Mouse (Mus musculus): Measurements from ENCODE around the gene P2ry4.

The P2ry4 gene

DNA sequence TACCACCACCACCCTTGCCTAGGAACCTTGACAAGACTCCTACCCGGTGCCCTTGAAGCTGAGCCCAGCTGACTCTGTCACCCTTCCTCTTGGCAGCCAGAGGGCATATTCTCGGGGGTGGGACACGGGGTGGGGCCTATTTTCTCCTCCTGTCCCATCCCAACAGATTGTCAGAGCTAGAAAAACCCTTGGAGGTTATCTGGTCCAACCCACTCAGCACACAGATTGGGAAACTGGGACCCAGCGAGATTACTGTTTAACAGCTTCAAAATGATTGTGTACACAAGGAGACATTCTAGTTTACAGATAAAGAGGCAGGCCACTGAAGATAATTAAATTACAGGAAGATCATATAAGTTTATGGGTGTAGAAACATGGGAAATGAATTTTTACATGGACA, at the start of gene P2ry4:
Gene P2ry4, minus strand, starts transcription at position 79 of the 400 bp plus-strand sequence.
- in situ Hi-C loops (cut with MboI, MseI) = no loop called here

DNA sequence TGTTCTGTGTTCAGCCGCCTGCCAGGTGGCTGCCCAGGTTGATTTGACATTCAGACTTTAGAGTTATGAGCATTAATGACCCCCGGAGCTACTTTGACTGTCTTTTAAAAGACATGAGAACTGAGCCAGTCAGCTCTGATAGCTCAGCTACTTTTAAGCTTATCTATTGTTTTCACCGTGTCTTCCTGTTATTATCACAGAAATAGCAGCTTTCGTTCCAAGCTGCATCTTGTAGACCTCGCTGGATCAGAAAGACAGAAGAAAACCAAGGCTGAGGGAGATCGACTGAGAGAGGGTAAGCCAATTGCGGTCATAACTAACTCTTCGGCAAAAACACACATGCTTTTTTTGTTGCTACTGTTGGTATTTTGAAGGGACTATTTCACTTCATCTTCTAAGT, 43.8 kb upstream of the P2ry4 start:
- in situ Hi-C loops (cut with MboI, MseI) = no loop called here

DNA sequence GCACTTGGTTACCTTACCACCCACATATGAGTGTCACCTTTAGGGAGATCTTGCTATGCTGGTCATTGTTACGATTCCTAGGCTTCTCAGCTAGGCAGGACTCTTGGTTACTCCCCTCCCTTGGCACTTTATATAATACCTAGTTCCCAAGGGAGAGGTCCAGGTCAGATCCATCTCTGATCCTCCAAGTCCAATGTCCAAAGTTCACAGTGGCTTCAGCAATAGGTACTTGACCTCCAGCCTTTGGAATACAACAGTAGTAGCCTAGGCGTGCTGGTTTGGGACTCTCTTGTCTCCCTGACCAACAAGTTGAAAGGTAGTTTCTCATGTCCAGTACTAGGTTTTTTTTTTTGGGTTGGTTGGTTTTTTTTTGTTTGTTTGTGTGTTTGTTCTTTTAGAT, 34.4 kb upstream of the P2ry4 start:
- in situ Hi-C loops (cut with MboI, MseI) = loop anchor here in 1 of 2 experiments (10.0 kb wide), 1 partner anchor 1876 kb away; the partner anchor contains the start of gene Hdac8

- in situ Hi-C loops (cut with MboI, MseI) = loop anchor here in 1 of 2 experiments (10.0 kb wide), 1 partner anchor 1879 kb away; the partner anchor contains the start of gene Hdac8
Measured at GRCm38 (mm10) chrX:100625802-100626793, 31.4 kb upstream of the P2ry4 start, which contains the start of gene Pdzd11. Gene Pdzd11, minus strand, starts transcription at chrX:100626568.

- in situ Hi-C loops (cut with MboI, MseI) = loop anchor here in 1 of 2 experiments (10.0 kb wide), 1 partner anchor 1879 kb away; the partner anchor contains the start of gene Hdac8
Measured at GRCm38 (mm10) chrX:100625546-100625801, 30.8 kb upstream of the P2ry4 start, which contains the start of gene Kif4. Gene Kif4, plus strand, starts transcription at chrX:100625737.

DNA sequence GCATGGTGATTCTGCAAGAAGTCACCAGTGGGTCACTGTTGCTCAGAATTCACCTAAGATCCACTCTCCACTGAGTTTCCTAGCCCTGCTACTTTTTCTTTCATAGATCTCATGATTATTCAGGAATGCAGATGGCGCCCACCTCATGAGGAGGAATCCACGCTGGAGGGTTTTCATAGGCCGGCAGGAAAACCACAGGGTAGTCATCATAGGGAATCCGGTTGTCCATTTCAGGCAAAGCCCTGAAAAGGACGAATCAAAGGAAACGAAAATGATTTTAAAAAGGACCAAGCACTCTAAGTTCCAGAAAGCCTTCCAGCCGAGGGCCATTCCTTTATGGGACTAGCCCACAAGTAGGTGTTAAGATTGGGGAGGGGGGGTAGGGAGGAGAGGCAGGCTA, 30.5 kb upstream of the P2ry4 start:
- in situ Hi-C loops (cut with MboI, MseI) = loop anchor here in 1 of 2 experiments (10.0 kb wide), 1 partner anchor 1880 kb away; the partner anchor contains the start of gene Hdac8

DNA sequence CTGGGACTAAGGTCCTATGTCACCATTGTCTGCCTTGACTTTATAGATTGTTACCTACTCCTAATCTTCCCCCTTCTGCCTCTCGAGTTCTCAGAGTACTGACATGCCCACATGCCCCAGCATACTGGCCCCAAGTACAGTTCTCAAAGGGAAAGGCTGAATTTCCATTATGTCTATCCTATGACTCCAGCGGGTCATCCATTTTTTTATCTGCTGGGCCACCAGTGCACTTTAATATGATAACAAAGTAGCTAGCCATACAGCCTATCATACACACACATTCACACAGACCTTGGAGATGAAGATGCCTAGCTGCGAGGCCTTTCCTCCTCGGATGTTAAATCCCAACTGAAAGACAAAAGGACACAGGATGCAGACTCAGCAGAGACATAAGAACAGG, 29.6 kb upstream of the P2ry4 start:
- in situ Hi-C loops (cut with MboI, MseI) = loop anchor here in 1 of 2 experiments (10.0 kb wide), 1 partner anchor 1881 kb away; the partner anchor contains the start of gene Hdac8

DNA sequence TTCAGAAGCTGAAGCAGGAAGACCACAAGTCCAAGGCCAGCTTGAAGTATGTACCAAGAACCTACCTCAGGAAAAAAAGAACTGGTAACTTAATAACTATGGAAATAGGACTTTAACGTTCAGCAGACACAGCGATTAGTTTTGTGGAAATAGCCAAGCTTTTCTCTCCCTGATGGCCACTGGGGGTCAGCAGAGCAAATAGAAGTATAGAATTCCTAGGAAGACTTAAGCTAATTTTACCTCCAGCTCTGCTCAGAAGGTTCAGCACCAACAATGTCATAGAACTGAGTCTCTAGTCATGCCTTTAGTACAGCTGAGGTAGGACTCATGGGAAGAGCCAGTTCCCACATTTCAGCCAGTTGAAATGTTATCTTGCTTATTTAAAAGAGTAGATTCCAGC, 26.7 kb upstream of the P2ry4 start:
- in situ Hi-C loops (cut with MboI, MseI) = loop anchor here in 1 of 2 experiments (10.0 kb wide), 1 partner anchor 1883 kb away; the partner anchor contains the start of gene Hdac8

DNA sequence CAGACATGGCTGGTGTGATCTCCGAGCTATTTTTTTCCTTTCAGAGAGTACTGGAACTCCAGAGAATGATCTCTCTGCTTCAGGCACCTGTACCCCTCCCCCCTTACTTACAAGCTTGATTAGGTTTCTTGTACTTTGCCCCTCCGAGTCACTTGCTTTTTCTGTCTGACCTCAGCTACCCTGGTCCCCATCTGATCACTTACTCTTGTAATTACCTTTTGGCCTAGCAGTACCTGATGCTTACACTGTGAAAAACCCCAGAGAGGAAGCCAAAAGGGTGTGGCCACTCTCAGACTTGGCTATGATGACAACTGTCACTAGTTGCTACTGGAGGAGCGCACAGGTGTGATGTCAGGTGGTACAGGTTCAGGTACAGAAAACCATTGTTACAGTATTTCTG, 23.8 kb upstream of the P2ry4 start:
- in situ Hi-C loops (cut with MboI, MseI) = no loop called here

- in situ Hi-C loops (cut with MboI, MseI) = no loop called here
Measured at GRCm38 (mm10) chrX:100605314-100605713, 10.6 kb upstream of the P2ry4 start, which contains the start of gene Arr3. Gene Arr3, plus strand, starts transcription at chrX:100605497.

DNA sequence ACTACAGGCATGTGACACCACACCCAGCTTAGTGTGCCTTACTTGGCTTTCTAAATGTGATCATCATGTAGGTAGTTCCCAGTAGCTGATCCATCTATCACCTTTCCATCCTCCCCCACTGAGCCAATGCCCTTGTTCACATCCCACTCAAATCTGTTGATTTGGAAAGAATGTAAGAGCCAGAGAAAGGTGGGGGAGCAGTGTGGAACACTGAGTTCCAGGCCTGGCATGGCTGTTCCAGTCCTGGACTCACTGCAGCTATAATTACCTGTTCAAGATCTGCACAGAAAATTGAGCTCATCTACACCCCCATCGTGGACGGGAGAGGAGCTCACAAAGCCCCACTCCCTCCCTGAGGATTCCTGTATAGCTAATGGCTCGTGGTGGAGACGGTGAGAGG, 5.1 kb upstream of the P2ry4 start:
- in situ Hi-C loops (cut with MboI, MseI) = no loop called here

- in situ Hi-C loops (cut with MboI, MseI) = no loop called here
Measured at GRCm38 (mm10) chrX:100597439-100597838, 2.8 kb upstream of the P2ry4 start.

DNA sequence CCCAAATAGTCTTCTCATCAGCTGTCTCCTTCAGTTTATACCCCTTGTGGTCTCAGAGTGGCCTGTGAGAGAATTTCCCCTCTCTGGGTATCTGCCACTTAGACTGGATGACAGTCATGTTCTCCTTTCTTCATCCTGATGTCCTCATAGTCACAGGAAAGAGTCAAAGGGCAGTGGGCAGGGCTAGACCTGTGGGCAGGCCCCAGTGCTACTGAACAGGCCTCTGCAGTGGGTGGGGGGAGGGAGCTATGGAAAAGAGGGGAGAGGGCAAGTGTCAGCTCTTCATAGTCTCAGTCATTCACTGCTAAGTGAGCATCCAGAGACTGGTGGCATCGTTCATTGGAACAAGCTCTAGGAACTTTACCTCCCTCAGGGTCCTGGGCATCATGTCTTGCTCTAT, 22.7 kb downstream of the P2ry4 start, which contains the start of gene Awat1:
Gene Awat1, plus strand, starts transcription at position 301 of the 400 bp plus-strand sequence.
- in situ Hi-C loops (cut with MboI, MseI) = no loop called here

- in situ Hi-C loops (cut with MboI, MseI) = no loop called here
Measured at GRCm38 (mm10) chrX:100565696-100566095, 29.0 kb downstream of the P2ry4 start.

GRCm38 (mm10) chrX:100556026-100556425, 38.6 kb downstream of the P2ry4 start:
- in situ Hi-C loops (cut with MboI, MseI) = no loop called here
